Mouse (Mus musculus): ENCODE results near the gene Fry. TPM values are rescaled to one million over a fixed set of nuclear protein-coding genes. Genes with fewer than 3 reads are reported as not detected.

Fry gene
- total RNA-seq, 2 experiments from 2014 or later, result 195 to 242 TPM

DNA sequence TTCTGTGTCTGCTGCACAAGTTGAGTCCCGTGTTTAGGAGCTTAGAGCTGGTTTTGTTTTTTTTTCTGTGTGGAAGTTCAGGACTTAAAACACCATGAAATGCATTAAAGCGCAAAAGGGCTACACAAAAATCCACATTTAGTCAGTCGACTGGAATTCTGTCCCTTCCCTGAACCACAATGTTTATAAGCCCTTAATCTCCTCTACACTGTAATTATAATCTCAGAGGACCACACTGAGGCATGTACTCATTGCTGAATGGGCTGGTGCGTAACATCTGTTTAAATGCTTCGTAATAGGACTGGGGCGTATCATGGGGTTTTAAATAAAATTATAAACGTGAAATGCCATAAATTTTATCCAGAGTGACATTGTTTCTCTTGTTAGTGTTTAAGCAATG, 89.6 kb downstream of the Fry start:
- DNase-seq (ENCODE audit: extremely low spot score in 1 of 2, low spot score in 1 of 2), result no peak

DNA sequence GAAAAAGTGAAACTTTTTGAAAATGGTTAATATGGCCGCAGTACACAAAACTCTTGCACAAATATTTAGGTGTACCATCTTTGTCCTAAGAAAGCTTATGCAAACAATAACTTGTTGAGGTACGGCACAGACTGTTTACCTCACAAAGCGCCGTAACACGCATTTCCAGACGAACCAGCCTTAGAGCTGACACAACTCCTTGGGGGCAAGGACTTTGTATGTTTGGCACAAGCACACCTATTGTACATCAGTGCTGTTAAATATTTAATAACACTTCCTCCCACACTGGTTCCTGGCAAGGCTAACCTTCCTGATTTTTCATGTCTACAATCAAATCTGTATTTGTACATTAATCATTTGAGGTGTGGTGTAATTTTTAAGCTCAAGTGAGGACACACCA, 95.6 kb downstream of the Fry start:
- no peak for DNase-seq (ENCODE audit: extremely low spot score in 1 of 2, low spot score in 1 of 2)

GRCm38 (mm10) chr5:150216066-150216465, 97.6 kb downstream of the Fry start:
- DNase-seq (ENCODE audit: extremely low spot score in 1 of 2, low spot score in 1 of 2), result no peak

GRCm38 (mm10) chr5:150219457-150219856, 101.0 kb downstream of the Fry start:
- no peak for DNase-seq (ENCODE audit: extremely low spot score in 1 of 2, low spot score in 1 of 2)

GRCm38 (mm10) chr5:150220333-150220732, 101.9 kb downstream of the Fry start:
- peak in 1 of 2 experiments; percentile 40 for DNase-seq (ENCODE audit: extremely low spot score in 1 of 2, low spot score in 1 of 2)

DNA sequence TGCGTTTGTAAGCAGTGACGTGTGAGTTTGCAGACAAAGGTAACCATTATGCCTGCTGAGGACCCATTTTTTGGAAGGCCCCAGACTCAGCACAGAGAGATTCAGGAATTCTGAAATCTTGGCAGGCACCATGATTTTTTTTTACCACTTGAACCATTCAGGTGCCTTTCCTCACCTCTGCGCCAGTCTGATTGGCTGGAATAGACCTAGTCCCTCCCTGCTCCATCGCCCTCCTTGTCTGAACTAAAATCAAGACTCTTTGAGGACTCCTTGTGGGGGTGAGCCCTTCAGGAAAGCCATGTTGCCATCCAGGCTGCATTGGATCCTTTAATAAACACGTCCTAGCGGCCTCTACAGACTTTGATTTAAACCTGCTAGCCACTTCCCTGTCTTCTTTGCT, 103.4 kb downstream of the Fry start:
- no peak for DNase-seq (ENCODE audit: extremely low spot score in 1 of 2, low spot score in 1 of 2)

DNA sequence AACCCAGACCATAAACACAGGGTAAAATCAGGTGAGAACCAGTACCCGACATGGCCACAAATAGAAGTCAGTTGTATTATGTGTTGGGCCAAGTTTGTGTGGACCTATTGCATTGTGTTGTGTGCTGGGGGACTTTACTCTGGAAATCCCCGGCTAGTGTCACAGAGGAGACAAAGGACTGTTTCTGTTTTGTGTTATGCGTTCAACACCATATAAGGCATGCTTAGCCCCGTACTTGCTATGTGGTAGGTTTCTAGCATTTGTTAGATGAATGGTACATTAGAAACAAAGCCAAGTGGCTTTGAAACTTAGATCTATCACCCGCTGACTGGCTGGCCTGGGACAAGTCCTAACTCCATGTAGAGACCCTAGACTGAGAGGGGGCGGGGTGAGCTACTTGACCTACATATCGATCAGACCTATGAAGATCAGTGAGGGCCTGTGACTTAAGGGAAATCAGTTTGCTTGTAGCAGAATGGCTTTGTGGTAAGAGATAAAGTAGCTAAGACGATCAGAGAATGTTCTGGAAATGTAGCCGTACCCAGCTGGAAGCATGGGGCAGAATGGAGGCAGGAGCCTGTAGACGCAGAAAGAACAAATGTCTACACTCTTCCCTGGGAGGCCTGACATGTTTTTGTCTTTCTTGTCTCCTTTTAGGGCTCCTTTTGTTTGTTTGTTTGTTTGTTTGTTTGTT, 105.2 kb downstream of the Fry start:
- DNase-seq (ENCODE audit: extremely low spot score in 1 of 2, low spot score in 1 of 2), result no peak

DNA sequence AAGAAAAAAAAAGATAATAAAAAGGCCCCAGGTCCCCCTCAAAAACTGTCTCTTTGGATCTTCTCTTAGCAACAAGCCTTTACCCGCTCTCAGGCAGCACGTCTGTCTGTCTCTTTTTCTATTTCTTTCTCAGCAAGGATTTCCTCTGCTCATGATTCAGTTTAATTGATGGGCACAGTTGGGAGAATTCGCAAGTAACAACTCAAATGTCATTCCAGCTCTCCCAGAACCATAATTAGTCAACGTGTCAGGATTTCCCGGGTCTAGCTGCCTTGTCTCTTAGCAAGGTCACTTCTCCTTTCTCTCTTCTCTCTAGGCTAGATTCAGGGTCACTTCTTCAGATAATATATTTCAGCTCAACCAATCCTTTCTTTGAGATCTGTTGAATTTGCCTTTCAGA, 110.6 kb downstream of the Fry start:
- no peak for DNase-seq (ENCODE audit: extremely low spot score in 1 of 2, low spot score in 1 of 2)

DNA sequence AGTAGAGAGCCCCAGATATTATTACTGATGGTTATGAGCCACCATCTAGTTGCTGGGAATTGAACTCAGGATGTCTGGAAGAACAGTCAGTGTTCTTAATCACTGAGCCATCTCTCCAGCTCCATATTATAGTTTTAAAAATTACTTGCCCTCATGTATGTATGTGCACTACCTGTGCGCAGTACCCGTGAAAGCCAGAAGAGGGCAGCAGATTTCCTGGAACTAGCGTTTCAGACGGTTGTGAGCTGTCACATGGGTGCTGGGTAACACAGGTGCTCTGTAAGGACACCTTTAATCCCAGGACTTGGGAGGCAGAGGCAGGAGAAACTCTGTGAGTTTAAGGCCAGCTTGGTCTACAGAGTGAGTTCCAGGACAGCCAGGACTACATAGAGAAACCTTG, 111.3 kb downstream of the Fry start:
- DNase-seq (ENCODE audit: extremely low spot score in 1 of 2, low spot score in 1 of 2), result no peak

GRCm38 (mm10) chr5:150232159-150233150, 114.0 kb downstream of the Fry start:
- peak in 1 of 2 experiments; percentile 35 for DNase-seq (ENCODE audit: extremely low spot score in 1 of 2, low spot score in 1 of 2)

- peak; percentile 37 to 67 for DNase-seq (ENCODE audit: extremely low spot score in 1 of 2, low spot score in 1 of 2)
Measured at GRCm38 (mm10) chr5:150233154-150233886, 114.9 kb downstream of the Fry start.

- no peak for DNase-seq (ENCODE audit: extremely low spot score in 1 of 2, low spot score in 1 of 2)
Measured at GRCm38 (mm10) chr5:150235931-150236330, 117.5 kb downstream of the Fry start.

DNA sequence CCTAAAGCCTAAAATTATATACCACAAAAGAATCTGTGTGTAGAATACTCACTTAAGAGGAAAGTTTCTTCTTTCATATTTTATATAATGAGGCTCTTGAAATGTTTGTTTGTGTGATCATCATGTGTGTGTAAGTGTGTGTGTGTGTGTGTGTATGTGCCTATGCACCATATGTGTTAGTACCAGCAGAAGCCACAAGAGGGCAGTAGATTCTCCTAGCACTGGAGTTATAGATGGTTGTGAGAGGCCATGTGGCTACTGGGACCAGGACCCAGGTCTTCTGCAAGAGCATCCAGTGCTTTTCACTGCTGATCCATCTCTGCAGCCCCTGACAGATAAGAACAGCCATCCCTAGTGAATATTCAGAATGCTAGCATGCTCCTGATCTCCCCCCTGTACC, 118.2 kb downstream of the Fry start:
- DNase-seq (ENCODE audit: extremely low spot score in 1 of 2, low spot score in 1 of 2), result no peak

- DNase-seq (ENCODE audit: extremely low spot score in 1 of 2, low spot score in 1 of 2), result no peak
Measured at GRCm38 (mm10) chr5:150241638-150242037, 123.2 kb downstream of the Fry start.

DNA sequence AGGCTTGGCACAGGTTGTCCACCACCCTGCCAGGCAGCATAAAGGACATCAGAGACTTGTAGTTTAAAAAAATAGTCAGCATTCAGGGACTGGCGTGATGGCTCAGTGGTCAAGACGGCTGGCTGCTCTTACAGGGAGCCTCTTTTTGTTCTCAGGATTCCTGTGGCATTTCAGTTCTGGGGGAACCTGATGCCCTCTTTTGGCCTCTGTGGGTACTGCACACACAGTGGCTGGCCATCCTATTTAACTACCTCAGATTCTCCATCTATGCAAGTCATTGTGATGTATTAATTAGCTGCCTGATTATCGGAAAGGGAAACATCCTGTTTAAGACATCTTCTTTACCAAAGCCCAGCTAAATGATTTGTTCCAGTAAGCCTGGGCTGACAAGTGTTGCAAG, 128.3 kb downstream of the Fry start:
- DNase-seq (ENCODE audit: extremely low spot score in 1 of 2, low spot score in 1 of 2), result peak in 1 of 2 experiments; percentile 33

- no peak for DNase-seq (ENCODE audit: extremely low spot score in 1 of 2, low spot score in 1 of 2)
Measured at GRCm38 (mm10) chr5:150257764-150258163, 139.3 kb downstream of the Fry start.

GRCm38 (mm10) chr5:150259191-150260053, 141.0 kb downstream of the Fry start:
- DNase-seq (ENCODE audit: extremely low spot score in 1 of 2, low spot score in 1 of 2), result peak; percentile 55 to 60

DNA sequence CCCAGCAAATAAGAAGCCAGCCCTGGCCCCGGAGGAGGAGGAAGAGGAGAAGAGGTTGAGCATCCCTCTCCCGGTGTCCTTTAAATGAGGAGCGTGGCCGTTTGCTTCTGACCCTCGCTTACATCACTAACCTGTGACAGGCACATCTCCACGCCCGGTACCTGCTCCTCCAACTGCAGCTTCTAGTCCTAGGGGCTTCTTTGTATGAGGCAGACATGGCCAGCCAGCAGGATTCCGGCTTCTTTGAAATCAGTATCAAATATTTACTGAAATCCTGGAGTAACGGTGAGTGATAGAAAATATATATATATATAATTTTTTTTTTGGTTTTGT, 141.6 kb downstream of the Fry start:
- DNase-seq (ENCODE audit: extremely low spot score in 1 of 2, low spot score in 1 of 2), result no peak

GRCm38 (mm10) chr5:150261361-150261760, 142.9 kb downstream of the Fry start:
- DNase-seq (ENCODE audit: extremely low spot score in 1 of 2, low spot score in 1 of 2), result no peak

Data from layer of hippocampus, postnatal 25 days (tissue).